Mouse (Mus musculus) megakaryocyte, embryonic 14.5 days (primary cell): ENCODE results near the gene Hspd1.

Experiments used
- FLI1 ChIP-seq: IDR thresholded peaks from 2 replicates; pipeline ENCODE4 v1.6.1; 2012; ENCODE audit warnings: low read length, inconsistent platforms, mixed read lengths
- GATA1 ChIP-seq: IDR thresholded peaks from 3 replicates; pipeline ENCODE4 v1.6.1; 2012; ENCODE audit warnings: mixed read lengths, low read length, inconsistent platforms, borderline replicate concordance

DNA sequence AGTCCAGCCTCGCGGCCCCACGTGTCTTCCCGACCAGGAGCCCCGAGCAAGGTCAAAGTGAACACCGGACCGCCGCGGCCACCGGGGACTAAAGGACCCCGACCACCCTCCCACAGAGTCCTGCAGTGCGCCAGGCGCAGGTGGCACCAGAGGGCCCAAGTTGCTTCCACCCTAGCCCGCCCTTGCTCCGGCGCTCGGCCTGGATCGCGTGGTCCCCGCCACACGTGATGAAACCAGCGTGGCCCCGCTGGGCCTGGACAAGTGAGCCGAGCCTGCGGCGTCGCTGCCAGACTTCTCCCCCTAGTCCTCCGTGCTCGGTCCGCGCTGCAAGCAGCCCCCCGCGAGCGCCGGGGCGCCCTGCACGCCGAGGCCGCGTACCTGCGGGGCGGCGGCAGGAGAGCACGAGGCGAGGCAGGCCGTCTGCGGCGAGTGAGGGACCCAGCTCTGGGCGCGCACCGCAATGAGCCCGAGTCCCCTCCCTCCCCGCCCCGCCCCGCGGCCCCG is 590 bp downstream of the Hspd1 start:
- TF ChIP-seq GATA1 (no peak), FLI1 (no peak)
